Mouse (Mus musculus): ENCODE measurements at regions not wholly inside any gene's neighbourhood (a gene's known extent, or its start where the extent isn't known, plus 50 kb on each side); places are given as distances from the start of the nearest gene placed in this dataset.
A peak's percentile ranks its signal among the peaks of the same experiment; 100 is the strongest.

DNA sequence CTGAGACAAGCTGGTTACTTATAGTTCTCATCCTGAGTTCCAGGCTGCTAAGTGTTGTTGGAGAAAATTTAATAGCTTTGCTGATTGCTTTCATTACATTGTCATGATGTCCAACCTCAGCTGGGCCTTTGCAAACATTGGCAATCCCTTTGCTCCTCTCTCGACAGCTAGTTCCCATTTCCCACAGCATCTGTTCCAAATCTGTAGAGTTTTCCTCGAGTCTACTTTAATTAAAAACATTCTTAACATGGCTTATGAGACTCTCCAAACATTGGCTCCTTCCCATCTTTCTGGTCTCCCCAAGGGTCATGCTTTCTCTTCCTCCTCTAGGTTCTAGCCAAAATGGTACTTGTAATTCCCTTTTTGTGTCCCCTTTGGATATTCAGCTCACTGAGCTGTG lies 672.6 kb upstream of the Gm8797 start:
- Histone ChIP-seq H3K4me2 (replicated peaks; ENCODE audit: low read depth, low read length) (no peak overlapping the region), H3K9me3 (ENCODE audit: control insufficient read depth, low read depth, low read length) (no peaks in the 10 kb centered on the region; the same call in 1 of the 2 replicates), H3K4me3 (ENCODE audit: low read depth, low read length) (no peak overlapping the region), H3K36me3 (ENCODE audit: control insufficient read depth, insufficient read depth, low read length) (no peaks in the 10 kb centered on the region), H3K27ac (ENCODE audit: low read length) (no peak overlapping the region), H3K9ac (replicated peaks; ENCODE audit: low read depth, low read length) (no peak overlapping the region), H3K27me3 (ENCODE audit: control insufficient read depth, insufficient read depth, low read length) (no peaks in the 10 kb centered on the region), H3K4me1 (ENCODE audit: control insufficient read depth, insufficient read depth, low read length) (no peaks in the 10 kb centered on the region)
- no peak for ATAC-seq (ENCODE audit: insufficient number of reproducible peaks, insufficient read depth, low FRiP score, low read depth)
- 47% methylated on average over 2 of the region's 2 CpGs for WGBS

- no peaks in the 10 kb centered on the region for H3K9me3 ChIP-seq (ENCODE audit: control insufficient read depth, low read depth, low read length)
- no peak overlapping the region for H3K4me3 ChIP-seq (ENCODE audit: low read depth, low read length)
- no peaks in the 10 kb centered on the region for H3K27me3 ChIP-seq (ENCODE audit: control insufficient read depth, insufficient read depth, low read length)
- H3K27ac ChIP-seq (ENCODE audit: low read length) = no peak overlapping the region
- no peaks in the 10 kb centered on the region for H3K4me1 ChIP-seq (ENCODE audit: control insufficient read depth, insufficient read depth, low read length)
- no peak overlapping the region for H3K9ac ChIP-seq (replicated peaks; ENCODE audit: low read depth, low read length)
- ATAC-seq (ENCODE audit: insufficient number of reproducible peaks, insufficient read depth, low FRiP score, low read depth) = no peak
- H3K36me3 ChIP-seq (ENCODE audit: control insufficient read depth, insufficient read depth, low read length) = no peaks in the 10 kb centered on the region
- H3K4me2 ChIP-seq (replicated peaks; ENCODE audit: low read depth, low read length) = no peak overlapping the region
Observed at GRCm38 (mm10) chr3:5086721-5087120, 663.9 kb upstream of the Gm8797 start.

DNA sequence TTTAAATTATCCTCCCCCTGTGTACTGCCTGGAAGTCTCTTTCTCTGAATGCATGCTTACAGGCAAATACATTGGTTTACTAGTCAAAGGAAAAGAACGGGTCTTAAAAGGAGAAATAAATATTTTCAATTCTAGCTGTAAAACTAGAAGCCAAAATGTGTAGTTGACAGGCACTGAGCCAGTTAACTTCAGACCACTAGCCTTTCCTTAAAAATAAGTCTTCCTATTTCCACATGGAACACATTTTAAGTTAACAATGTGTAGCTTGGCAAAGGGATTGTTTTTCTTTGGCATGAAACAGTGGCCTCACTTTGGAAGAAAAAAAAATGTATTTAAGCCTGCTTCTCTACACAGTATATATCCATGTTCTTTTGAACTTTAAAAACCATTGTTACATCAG lies 661.7 kb upstream of the Gm8797 start:
- Histone ChIP-seq H3K27me3 (ENCODE audit: control insufficient read depth, insufficient read depth, low read length) (no peaks in the 10 kb centered on the region), H3K4me1 (ENCODE audit: control insufficient read depth, insufficient read depth, low read length) (no peaks in the 10 kb centered on the region), H3K4me3 (ENCODE audit: low read depth, low read length) (no peak overlapping the region), H3K9me3 (ENCODE audit: control insufficient read depth, low read depth, low read length) (no peaks in the 10 kb centered on the region), H3K4me2 (replicated peaks; ENCODE audit: low read depth, low read length) (no peak overlapping the region), H3K27ac (ENCODE audit: low read length) (no peak overlapping the region), H3K36me3 (ENCODE audit: control insufficient read depth, insufficient read depth, low read length) (no peaks in the 10 kb centered on the region), H3K9ac (replicated peaks; ENCODE audit: low read depth, low read length) (no peak overlapping the region)
- 67% methylated on average over 1 of the region's 1 CpGs for WGBS
- ATAC-seq (ENCODE audit: insufficient number of reproducible peaks, insufficient read depth, low FRiP score, low read depth) = no peak

DNA sequence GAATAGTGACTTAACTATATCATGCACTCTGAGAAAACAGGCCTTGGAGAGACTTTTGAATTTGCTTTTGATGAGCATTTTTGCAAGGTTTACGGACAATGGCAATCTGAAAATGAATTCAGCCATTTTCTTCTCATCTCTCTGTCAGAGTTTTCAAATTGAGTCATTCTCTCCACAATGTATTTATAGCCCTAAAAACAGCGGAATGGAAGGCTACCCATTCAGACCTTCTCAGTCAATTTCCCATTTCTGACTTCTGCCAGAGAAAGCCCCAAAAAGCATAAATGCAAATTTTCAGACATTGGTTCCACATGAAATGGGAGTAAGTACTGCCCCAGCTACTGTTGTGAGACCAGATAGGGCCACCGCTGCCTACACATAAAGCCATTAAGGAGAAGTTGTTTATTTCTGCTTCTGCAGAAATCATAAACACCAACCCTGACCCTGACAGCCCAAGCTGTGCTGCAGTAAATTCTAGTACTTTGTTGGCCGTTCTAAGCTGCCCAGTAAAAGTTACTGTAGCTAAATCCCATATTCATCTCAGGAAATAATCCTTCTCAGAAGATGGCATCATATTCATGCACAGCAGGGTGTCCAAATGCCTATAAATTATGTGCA lies 661.1 kb upstream of the Gm8797 start:
- WGBS = 51% methylated on average over 4 of the region's 4 CpGs
- Histone ChIP-seq H3K4me3 (ENCODE audit: low read depth, low read length) (no peak overlapping the region), H3K4me1 (ENCODE audit: control insufficient read depth, insufficient read depth, low read length) (no peaks in the 10 kb centered on the region), H3K27ac (ENCODE audit: low read length) (no peak overlapping the region), H3K4me2 (replicated peaks; ENCODE audit: low read depth, low read length) (no peak overlapping the region), H3K9ac (replicated peaks; ENCODE audit: low read depth, low read length) (no peak overlapping the region), H3K36me3 (ENCODE audit: control insufficient read depth, insufficient read depth, low read length) (no peaks in the 10 kb centered on the region), H3K27me3 (ENCODE audit: control insufficient read depth, insufficient read depth, low read length) (no peaks in the 10 kb centered on the region), H3K9me3 (ENCODE audit: control insufficient read depth, low read depth, low read length) (no peaks in the 10 kb centered on the region)
- ATAC-seq (ENCODE audit: insufficient number of reproducible peaks, insufficient read depth, low FRiP score, low read depth) = no peak

- H3K4me2 ChIP-seq (replicated peaks; ENCODE audit: low read depth, low read length) = peak overlapping the region; percentile 19
- no peaks in the 10 kb centered on the region for H3K9me3 ChIP-seq (ENCODE audit: control insufficient read depth, low read depth, low read length)
- H3K27ac ChIP-seq (ENCODE audit: low read length) = no peak overlapping the region
- H3K9ac ChIP-seq (replicated peaks; ENCODE audit: low read depth, low read length) = no peak overlapping the region
- peak; percentile 33; the same call in 1 of the 2 replicates for ATAC-seq (ENCODE audit: insufficient number of reproducible peaks, insufficient read depth, low FRiP score, low read depth)
- no peaks in the 10 kb centered on the region for H3K27me3 ChIP-seq (ENCODE audit: control insufficient read depth, insufficient read depth, low read length)
- H3K4me1 ChIP-seq (ENCODE audit: control insufficient read depth, insufficient read depth, low read length) = no peaks in the 10 kb centered on the region
- no peaks in the 10 kb centered on the region for H3K36me3 ChIP-seq (ENCODE audit: control insufficient read depth, insufficient read depth, low read length)
- 46% methylated on average over 13 of the region's 13 CpGs for WGBS
- 0 out of 2 replicates have a peak overlapping the region, but pooled peaks have one; percentile 3 for H3K4me3 ChIP-seq (ENCODE audit: low read depth, low read length)
Observed at GRCm38 (mm10) chr3:5090108-5090869, 660.3 kb upstream of the Gm8797 start.

DNA sequence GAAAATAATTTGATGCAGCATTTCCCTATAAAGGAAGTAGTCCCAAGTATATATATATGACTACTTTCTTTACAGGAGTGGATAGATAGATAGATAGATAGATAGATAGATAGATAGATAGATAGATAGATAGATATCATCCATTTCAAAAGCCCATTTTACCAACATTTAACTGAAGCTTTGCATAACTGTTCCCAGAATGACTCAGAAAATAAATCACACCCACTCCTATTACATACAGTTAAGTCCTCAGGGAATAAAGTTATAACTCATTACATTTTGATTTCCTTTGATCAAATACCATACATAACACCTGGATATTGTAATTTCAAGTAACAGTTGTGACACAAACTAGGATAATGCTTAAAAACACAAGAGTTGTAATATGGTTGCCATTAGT lies 659.6 kb upstream of the Gm8797 start:
- Histone ChIP-seq H3K4me3 (ENCODE audit: low read depth, low read length) (no peak overlapping the region), H3K27ac (ENCODE audit: low read length) (no peak overlapping the region), H3K9me3 (ENCODE audit: control insufficient read depth, low read depth, low read length) (no peaks in the 10 kb centered on the region), H3K4me2 (replicated peaks; ENCODE audit: low read depth, low read length) (no peak overlapping the region), H3K27me3 (ENCODE audit: control insufficient read depth, insufficient read depth, low read length) (no peaks in the 10 kb centered on the region), H3K4me1 (ENCODE audit: control insufficient read depth, insufficient read depth, low read length) (no peaks in the 10 kb centered on the region), H3K9ac (replicated peaks; ENCODE audit: low read depth, low read length) (no peak overlapping the region), H3K36me3 (ENCODE audit: control insufficient read depth, insufficient read depth, low read length) (no peaks in the 10 kb centered on the region)
- ATAC-seq (ENCODE audit: insufficient number of reproducible peaks, insufficient read depth, low FRiP score, low read depth) = no peak

Measured in stomach, embryonic 14.5 days (tissue).